Mouse (Mus musculus) kidney, adult 8-10 months (tissue): ENCODE results near the gene Samd3.

ENCODE experiments used
- DNase-seq, 2 experiments: peaks; one replicate each; pipeline ENCODE4 v3.0.0; 2022

Gene Samd3

DNA sequence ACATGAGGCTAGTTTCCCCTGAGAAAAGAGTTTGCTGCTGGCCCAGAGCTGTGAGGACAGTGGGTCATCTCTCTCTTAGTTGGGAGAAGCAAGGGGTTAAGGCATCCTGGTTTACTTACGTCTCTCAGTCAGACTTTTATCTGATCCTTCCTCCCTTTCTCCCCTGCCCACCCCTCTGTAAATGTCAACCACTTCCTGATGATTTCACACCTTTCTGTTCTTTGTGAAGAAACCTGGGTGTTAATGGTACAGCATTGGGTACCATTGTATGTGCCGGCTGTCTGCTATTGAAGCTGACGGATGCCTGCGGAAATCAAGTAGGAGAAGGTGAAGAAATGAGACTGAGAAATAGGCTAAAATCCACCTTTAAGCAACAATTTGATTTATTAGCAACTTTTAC lies at the start of gene Samd3:
TSS of gene Samd3 (plus strand) at position 220 of the 400 bp plus-strand sequence.
- DNase-seq, result no peak

DNA sequence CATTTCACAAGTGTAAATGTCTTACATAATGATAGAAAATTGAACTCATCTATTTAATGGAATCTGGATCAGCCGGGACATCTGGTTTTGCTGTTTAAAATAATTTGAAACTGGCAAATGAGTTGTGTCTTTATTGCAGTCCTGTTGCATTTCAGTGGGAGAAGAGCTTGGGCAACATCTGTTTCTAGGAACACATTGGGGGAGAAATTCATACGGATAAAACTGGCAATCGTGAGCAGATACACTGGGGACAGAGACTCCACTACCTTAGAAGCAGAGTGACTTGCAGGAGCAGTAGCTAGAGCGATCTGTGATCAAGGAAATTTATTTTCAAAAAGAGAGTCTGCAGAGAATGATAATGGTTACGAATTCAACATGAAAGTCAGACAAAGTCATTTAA lies 44.2 kb upstream of the Samd3 start:
- no peak for DNase-seq

DNA sequence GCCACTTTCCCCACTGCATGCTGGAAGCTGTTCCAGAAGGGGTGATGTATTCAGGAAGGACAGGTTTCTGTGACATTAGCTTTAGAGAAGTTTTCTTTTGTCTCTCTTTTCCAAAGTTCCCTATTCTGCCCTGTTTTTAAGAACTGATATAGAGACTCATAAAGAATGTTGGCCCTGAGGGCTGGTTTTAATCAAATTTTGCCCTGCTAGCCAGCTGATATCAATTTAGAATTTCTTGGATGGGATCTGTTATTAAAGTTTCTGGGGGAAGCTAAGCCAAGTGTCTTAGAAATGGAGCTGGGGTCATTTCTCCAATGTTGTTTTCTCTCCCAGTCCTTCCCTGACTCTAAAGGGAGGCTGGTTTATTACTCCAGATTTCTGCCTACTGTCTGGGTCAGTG lies 38.7 kb upstream of the Samd3 start:
- DNase-seq, result no peak

DNA sequence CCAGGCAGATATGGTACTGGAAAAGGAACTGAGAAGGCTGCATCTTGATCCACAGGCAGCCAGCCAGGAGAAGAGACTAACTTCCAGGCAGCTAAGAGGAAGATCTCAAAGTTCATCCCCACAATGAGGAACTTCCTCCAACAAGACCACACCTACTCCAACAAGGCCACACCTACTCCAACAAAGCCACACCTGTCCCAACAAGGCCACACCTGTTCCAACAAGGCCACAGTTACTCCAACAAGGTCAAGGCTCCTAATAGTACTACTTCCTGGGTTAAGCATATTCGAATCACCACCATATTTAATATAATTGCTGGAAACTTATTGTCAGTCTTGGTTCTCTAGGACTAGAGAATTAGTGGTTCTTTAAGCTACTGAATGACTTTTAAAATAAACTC lies 34.6 kb upstream of the Samd3 start:
- no peak for DNase-seq

DNA sequence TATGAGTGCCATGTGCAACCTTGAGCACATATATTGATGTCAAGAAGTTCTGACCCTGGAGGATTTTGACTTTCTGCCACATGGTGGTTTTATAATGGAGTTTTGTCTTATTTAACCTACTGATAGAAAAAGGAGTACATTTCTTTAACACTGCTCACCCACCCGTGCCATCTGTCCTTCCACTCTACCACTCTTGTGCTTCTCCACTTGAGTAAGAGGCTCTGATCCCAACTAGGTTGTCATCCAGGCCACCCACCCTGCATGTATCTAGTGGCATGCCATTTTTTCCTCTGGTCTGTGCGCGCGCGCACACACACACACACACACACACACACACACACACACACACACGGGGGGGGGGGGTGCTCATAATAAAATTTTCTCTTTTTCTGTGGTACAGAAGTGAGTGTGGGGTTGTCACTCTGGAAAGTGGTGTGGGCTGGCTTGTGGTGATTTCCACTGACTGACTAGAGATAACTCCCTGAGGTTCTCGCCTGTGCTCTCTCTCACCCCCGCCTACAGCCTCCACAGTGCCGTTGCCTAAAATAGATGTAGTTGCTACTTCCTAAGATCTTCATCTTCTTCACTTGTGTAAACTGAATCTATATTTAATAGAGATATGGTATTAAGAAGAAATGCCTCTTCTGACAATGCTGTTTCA lies 26.7 kb upstream of the Samd3 start:
- DNase-seq, result no peak

DNA sequence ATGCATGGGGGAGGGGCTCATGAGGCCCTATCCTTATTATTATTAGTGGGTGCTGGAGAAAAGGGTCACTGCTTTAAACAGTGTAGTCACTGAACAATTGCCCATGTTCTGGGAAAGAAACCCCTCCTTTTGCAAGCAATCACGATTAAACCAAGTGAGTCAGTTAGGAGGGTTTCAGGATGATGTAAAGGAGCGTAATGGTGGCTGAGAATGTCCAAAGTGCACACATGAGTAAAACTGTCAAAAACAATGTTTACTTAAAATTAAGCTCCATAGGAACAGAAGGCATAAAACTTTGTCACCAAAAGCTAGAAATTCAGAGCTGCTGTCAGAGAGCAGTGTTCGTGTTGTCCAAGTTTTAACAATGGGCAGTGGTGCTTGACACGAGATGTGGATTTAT lies 8.8 kb upstream of the Samd3 start:
- no peak for DNase-seq

DNA sequence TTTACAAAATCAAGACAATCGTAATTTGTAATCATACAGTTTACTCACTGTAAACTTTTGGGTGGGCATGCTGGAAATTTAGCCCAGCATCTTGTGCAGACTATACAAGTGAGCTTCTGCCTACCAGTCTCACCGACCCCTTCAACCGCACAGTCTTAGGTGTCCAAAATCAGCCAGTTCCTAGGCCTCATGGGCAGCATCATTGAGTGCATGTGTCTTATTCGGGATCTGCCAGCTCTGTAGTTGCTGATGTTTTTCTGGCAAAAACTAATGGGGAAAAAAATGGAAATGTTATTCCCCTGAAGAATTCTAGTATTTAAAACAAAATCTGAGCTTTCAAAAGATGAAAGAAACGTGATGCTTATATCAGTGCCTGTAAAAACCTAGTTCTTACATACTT lies 3.3 kb upstream of the Samd3 start:
- no peak for DNase-seq

DNA sequence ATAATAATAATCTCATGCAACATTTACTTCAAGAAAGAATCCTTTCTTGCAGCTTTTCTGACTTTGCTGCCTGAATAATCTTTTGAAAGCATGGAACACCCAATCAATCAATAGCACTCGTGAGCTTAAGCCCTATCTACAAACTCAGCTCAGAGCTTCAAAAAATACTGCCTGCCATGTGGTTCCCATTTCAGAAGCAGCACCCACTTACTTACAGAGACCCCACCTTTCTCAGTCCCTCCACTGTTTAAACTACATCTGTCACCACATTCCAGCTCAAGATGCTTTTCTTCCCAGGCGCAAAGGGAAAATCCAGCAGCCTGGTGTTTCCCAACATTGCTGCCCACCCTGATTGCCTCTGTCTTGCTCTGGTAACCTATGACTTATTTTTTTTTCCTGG lies 2.8 kb upstream of the Samd3 start:
- no peak for DNase-seq

DNA sequence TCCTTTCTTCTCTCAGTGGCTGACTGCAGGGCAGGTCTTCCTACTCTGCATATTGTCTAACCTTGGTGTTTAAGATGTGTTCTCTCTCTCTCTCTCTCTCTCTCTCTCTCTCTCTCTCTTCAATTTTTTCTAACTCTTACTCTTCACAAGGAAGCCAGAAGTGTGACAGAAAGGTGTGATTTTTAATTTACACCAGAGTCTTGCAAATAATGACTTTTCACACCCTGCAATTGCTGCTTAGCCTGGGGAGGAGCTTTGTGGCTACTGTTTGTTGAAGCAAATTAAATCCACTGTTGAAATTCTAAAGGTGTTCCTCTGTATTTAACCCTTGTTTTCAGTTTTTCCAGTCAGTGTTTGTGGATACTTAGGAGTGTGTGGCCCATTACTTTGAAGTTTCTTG lies 1.3 kb upstream of the Samd3 start:
- no peak for DNase-seq

DNA sequence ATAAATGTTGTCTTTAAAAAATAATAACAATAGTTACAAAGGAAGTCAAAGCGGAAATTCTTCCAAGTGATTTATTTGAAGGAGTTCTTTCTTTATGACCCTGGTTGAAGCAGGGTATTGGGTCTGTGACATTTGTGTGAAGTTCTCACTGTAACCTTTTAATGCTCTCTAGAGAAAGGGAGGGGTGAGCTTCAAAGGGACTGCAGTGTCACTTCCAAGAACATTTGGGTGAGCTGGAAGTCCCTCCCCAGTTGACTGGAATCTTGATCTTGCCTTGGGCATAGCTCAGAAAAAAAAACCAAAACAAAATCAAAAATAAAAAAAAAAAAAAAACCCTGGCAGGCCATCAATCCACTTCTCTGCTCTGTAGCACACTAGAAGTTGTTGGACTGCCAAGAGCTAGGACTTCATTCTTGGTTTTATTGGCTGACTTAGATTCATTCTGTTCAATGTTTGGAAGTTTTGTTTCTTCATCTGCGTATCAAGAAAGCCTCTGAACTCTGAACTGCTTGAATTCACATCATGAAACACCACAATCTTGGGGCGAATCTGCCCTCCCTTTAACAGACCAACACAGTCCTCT lies 2.7 kb downstream of the Samd3 start:
- DNase-seq, result peak in 1 of 2 experiments; percentile 4

DNA sequence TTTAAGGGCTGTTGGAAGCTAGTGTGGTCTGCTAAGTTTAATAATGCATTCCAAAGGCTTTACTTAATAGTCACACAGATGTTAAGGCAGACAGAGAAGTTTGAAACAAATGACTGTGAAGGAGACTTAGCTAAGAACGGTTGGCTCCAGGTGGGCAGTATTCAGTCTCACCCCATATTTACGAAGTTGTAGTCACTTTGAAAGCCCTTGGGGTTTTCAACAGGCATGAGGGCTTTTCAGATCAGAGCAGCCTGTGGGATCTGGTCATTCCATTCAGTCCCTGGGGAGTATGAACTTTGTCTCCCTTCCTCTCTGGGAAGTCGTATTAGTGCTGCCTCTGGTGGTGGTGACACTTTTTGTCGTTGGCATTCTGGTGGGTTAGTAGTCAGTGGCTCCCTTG lies 9.1 kb downstream of the Samd3 start:
- DNase-seq, result no peak

DNA sequence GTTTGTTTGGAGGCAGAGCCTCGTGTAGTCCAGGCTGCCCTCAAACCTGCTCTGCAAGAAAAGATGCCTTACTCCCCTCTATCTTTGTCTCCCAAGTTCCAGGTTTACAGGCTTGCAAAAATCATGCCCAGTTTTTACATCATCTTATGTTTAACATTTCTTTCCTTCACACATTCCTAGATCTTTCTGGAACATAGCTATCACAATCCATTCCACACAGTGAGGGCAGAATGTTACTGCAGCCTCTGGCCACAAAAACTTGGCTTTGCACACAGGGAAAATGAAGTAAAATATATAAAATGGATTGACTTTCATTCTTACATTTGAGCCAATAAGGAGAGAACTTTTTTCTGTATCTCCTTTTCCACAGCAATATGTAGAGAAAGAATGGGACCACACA lies 9.6 kb downstream of the Samd3 start:
- no peak for DNase-seq

DNA sequence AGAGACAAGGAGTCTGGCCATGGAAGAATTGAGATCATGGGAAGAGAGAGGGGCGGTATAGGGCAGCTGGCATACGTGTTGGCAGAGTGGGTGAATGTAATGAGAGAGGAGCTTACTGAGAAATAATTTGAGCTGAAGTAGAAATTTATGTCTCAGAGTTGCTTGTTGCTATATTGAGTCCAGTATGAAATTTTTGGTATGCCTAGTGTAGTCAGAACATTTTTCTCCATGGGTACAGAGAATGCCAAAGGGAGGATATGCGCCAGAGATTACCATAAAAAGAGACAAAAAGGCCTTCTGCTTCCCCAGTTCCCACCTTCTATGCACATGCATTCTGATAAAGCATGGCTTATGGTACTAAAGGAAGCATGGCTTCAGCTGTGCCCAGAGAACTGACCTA lies 13.7 kb downstream of the Samd3 start:
- DNase-seq, result no peak

DNA sequence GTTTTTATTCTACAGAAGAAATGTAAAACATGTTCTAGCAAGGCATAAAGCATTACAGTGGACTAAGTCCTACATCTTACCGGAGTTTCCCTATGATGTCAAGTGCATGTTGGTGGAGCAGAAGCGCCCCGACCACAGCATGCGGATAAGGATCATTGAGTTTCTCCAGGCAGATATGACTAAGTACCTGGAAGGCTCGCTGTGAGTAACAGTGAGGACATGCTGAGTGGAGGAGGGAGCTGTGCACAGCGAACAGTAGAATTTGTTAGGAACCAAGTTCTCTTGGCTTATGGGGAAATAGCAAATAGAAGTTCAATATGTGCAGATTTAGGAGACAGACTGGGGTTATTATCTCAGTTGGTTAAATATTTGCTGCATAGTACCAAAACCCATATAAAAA lies 15.0 kb downstream of the Samd3 start:
- DNase-seq, result no peak

DNA sequence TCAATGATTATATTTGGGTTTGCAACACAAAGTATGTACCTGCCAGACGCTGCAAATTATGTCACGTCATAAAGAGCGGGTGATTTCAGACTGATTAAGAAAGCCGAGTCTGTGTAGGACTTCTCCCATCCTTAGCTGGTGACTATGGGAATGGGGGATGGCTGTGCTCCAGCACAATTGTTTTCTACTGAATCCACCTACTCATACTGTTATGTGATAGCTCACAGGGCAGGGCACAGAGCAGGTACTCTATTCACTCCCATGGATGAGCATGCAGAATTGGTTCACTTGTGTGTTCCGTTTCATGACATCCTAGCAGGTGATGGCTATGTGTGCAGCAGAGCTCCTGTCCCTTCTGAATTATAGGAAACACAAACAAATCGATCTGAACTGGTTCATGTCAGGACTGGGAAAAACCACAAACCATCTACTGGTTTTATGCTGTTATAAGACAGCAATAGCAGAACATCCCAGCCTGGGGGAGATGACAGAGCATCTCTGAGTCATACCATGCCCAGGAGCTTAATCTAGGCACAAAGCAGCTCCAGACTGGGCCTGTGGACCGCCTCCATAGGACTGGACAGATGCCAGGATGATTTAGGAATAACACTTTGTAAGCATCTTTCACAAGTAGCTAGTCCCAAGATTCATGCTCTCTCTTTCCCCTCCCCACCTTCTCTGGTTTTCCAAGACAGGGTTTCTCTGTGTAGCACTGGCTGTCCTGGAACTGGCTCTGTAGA lies 20.1 kb downstream of the Samd3 start:
- no peak for DNase-seq

DNA sequence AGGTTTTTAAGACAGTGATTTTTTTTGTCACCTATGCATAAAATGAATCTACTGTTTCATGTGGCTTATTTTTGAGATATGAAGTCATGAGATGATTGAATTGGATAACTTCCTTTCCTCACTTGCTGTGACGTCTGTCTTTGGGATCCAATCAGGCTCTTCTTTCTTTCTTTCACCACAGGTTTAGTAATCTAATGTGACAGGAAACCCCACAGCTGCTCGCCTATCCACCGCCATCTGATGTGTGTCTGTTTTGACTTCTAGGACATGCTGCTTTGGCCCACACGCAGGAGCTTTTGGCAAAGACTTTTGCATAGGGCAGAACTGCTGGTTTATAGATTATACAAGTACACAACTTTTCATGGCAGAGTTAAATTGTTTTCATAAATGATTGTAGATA lies 30.4 kb downstream of the Samd3 start:
- DNase-seq, result no peak

DNA sequence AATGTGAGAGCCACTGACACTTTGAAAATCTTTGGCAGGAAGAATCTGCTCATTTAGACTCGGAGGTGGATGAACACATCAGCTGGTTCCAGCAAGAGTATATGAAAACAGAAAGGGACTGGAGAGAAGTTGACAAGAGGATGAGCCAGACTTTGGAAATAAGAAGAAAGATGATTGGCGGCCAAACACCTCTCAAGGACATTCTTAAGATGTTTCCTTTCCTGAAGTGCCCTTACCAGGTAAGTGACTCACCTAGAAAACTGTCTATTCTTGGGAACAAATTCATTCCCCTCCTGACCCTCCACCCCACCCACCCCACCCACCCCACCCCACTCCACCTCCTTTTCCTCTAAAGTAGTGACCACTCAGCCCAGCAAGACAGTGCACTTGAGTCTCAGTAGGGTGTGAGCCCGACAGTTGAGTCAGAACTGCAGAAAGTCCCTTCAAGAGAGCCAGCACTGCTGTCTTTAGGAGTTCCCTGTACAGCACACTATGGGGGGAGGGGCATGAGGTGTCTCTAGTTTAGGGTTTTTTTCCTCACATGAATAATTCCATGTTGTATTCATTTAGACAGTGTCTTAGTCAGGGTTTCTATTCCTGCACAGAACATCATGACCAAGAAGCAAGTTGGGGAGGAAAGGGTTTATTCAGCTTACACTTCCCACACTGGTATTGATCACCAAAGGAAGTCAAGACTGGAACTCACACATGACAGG lies 34.4 kb downstream of the Samd3 start:
- DNase-seq, result no peak

DNA sequence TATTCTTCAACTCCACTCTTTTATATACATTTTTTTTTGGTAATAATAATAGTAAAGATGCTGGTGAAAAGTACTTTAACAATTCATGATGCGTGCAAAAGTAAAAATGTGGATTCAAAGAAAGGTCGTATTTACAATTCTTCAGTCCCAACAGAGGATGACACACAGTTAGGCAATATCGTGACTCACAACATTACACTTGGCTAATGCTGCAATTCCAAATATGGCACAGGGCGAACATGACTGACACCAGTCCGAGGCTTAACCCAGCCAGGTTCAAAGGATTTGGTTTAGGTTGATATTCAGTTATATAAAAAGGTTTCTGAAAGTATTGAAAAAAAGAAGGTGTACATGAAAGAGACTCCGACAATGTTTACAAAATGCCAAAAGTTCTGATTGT lies 45.9 kb downstream of the Samd3 start:
- DNase-seq, result no peak

DNA sequence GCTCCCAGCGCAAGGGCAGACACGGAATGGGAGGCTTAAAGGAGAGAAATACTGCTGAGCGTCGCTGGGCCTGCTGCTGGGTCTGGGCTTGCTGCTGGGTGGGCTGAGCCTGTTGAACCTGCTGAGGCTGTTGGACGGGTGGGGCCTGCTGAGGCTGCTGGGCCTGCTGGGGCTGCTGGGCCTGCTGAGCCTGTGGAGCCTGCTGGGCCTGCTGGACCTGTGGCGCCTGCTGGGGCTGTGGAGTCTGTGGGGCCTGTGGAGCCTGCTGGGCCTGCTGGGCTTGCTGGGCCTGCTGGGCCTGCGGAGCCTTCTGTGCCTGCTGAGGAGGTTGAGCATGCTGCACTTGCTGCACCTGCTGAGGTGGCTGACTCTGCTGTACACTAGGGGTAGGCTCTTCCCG lies 50.5 kb downstream of the Samd3 start:
- DNase-seq, result no peak

DNA sequence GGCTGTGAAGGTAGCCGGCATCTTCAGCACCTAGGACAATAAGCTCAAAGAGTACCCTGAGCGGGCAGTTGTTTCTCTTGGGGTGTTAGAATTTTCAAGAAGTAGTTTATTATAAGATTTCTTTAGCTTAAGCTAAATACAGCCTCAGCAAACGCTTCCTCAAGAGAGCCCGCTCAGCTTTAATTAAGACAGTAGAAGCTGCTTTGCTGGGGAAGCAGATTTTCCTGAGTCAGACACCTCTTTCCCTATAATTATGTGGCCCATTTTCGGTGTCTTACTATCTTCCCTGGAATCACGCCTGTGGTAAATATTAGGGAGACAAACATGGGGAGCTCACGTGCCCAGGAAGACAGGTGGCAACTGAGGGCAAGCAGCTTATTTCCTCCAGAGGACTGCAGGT lies 57.6 kb downstream of the Samd3 start:
- no peak for DNase-seq

DNA sequence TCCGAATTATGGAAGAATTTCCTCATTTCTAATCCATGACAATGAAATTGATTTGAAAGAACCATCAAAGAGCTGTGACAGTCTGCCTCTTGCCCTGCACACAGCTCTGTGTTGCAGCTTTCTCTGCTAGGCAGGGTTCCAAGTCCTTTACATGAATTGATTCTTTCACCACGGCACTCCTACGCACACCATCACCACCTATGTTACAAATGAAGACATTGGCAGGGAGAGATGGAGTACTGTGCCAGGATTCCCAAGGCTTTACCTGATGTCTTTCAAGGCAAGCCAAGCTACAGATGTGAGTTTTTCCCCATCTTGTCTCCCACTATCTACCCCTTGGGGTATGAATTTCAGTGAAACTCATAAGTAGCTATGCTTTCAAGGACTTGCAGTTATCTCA lies 67.7 kb downstream of the Samd3 start:
- no peak for DNase-seq

DNA sequence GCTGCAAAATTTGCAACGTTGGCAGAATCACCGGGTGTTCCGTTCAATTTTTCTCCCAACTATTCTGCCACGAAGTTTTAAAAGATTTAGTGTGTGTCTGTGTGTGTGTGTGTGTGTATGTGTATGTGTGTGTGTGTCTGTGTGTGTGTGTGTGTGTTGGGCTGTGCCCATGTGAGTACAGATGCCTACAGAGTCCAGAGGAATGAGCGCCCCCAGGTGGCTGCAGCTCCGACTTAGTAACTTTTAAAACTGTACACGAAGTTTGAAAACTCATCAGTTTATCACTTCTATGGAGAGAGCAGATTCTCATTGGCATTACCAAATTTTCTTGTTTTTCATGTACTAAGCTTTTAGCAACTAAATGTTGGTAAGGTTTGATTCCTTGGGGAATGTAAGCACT lies 68.1 kb downstream of the Samd3 start:
- DNase-seq, result no peak

DNA sequence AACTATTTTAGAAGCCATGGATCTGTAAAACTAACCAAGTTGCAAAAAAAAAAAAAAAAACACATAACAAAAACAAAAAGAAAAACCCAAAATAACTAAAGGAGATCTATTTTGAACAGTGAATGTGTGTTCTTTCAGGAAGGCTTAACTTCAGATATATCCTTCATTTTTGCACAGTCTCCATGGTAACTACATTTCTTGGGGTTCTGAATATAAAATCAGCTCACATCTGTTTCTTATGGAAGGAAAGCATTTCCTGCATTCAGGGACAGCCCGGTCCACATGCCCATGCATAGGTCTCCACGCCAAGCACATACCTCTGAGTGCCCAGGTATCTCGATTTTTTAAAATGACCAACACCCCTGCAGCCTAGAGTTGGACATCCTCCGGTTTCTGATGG lies 72.8 kb downstream of the Samd3 start:
- no peak for DNase-seq

DNA sequence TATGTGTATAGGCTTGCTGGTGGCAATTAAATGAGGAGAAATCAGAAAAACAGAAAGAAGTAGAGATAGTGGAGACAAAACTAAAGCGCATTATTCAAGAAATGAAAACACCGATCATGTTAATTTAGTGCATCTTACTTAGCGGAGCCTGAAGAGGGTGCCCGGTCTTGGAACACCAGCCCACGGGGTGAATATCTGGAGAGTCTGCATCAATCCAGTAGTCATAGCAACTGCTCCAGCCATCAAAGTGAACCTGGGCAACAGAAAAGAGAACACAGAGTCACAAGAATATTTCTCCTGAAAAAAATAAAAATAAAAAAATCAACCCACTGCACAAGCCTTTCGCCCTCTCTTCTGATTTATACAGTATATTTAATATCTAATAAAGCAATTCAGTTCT lies 74.0 kb downstream of the Samd3 start:
- DNase-seq, result no peak
